Mouse (Mus musculus) hindlimb bud, embryonic 11.5 days (tissue): Measurements from ENCODE around the gene Gm20708.

Experiments
- DNase-seq: peaks from one replicate; pipeline ENCODE4 v3.0.0-alpha.2; 2012; ENCODE audit warnings: low read depth, low spot score; ENCODE audit errors: extremely low spot score

The Gm20708 gene

DNA sequence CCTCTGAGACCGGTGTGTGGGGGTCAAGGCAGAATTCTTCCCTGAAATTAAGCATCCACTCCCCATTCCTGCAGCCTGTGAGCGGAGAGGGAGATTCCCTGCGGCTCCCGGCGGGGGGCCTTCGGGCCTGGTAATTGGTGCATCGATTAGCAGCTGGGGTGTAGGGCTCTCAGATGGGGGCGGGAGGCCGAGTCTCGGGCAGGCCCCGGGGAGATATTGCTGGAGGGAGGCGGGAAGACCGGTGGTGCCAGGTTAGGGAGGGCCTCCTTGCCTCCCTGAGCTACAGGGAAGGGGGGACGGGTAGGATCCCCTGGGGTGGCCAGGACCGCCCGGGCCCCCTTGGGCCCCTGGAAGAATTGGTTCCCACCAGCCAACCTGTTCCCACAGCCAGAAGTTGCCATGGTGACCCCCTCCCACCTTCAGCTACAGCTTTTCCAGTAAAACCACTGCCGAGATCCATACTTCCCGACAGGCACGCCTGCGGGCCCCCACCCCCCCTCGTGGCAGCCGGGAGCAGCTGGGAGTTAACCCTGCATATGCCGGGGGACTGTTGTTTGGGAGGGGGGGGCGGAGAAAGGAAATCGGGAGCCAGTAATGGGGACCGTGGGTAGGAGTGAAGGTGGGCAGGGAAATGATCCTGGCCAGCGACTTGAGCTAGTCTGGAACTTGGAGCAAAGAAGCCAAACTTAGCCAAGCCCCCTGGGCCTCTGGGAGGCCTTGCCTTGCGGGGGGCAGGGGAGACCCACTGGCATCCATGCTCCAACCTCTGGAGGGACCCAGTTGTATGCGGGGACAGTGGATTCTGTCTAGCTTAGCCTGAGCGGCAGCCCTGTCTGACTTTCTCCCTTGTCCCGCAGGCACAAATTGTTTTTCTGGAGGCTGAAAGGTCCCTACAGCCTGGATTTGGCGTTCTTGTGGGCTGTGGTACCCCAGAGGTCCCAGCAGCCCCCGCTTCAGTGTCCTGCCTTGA is 79.7 kb downstream of the Gm20708 start:
- no peak for DNase-seq
